Mouse (Mus musculus) lung, adult 18-20 months (tissue): ENCODE measurements around the gene Gm11757.
"Not testable (repeated sequence)": the region's sequence is repeated elsewhere in the genome, so short reads cannot be mapped to it uniquely, and the experiment has no call there.

Source experiments
- DNase-seq, 2 experiments: peaks; one replicate each; pipeline ENCODE4 v3.0.0; 2022; ENCODE audit warnings: mixed read lengths in 2 of 2

The Gm11757 gene

DNA sequence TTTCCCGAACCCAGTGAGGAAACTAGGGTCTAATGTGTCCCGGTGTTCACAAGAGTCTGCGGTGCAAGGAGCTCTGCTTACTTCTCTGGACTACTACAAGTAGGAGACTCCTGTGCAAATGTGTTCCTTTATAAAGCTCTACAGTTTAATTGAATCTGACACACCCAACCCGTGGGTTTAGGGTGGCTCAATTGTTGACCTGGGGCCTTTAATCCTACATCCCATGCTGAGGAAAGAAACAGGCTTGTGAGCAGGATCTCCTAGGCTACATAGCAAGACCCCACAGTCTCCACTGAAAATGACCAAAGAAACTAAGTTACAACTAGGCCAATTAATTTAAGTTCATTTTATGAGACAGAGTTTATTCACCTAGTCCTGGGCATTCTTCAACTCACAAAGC, at the start of gene Gm11757:
TSS of gene Gm11757 (minus strand) at position 101 of the 400 bp plus-strand sequence.
- not testable (repeated sequence) for DNase-seq

DNA sequence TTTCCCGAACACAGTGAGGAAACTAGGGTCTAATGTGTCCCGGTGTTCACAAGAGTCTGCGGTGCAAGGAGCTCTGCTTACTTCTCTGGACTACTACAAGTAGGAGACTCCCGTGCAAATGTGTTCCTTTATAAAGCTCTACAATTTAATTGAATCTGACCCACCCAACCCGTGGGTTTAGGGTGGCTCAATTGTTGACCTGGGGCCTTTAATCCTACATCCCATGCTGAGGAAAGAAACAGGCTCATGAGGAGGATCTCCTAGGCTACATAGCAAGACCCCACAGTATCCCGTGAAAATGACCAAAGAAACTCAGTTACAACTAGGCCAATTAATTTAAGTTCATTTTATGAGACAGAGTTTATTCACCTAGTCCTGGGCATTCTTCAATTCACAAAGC, 29.7 kb upstream of the Gm11757 start, which contains the start of gene Gm11756:
TSS of gene Gm11756 (minus strand) at position 101 of the 400 bp plus-strand sequence.
- not testable (repeated sequence) for DNase-seq

DNA sequence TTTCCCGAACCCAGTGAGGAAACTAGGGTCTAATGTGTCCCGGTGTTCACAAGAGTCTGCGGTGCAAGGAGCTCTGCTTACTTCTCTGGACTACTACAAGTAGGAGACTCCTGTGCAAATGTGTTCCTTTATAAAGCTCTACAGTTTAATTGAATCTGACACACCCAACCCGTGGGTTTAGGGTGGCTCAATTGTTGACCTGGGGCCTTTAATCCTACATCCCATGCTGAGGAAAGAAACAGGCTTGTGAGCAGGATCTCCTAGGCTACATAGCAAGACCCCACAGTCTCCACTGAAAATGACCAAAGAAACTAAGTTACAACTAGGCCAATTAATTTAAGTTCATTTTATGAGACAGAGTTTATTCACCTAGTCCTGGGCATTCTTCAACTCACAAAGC, 14.9 kb upstream of the Gm11757 start, which contains the start of gene Gm13871:
TSS of gene Gm13871 (minus strand) at position 101 of the 400 bp plus-strand sequence.
- DNase-seq, result not testable (repeated sequence)

DNA sequence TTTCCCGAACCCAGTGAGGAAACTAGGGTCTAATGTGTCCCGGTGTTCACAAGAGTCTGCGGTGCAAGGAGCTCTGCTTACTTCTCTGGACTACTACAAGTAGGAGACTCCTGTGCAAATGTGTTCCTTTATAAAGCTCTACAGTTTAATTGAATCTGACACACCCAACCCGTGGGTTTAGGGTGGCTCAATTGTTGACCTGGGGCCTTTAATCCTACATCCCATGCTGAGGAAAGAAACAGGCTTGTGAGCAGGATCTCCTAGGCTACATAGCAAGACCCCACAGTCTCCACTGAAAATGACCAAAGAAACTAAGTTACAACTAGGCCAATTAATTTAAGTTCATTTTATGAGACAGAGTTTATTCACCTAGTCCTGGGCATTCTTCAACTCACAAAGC, 14.7 kb downstream of the Gm11757 start, which contains the start of gene Gm11758:
TSS of gene Gm11758 (minus strand) at position 101 of the 400 bp plus-strand sequence.
- not testable (repeated sequence) for DNase-seq
